Mouse (Mus musculus) lung, embryonic 14.5 days (tissue): Measurements from ENCODE around the gene Tmod3. TPM values are rescaled to one million over a fixed set of nuclear protein-coding genes. Genes with fewer than 3 reads are reported as not detected.

ENCODE experiments used
- ATAC-seq: fragments of 200-750 bp; cut with Nextera tagmentation; 2 replicates; pipeline ENCODE4 v1.8.0; 2017; ENCODE audit warnings: mild to moderate bottlenecking, moderate TSS enrichment, moderate library complexity; ENCODE audit not compliant: insufficient read depth
- DNase-seq: peaks from one replicate; pipeline ENCODE4 v3.0.0-alpha.2; 2015
- H3K27ac ChIP-seq: fragments of 300-500 bp; sonication (generic); 2 replicates; pipeline ENCODE4 v1.5.1; 2014; ENCODE audit warnings: low read depth, mild to moderate bottlenecking, moderate library complexity
- H3K27me3 ChIP-seq: fragments of 300-500 bp; sonication (generic); 2 replicates; pipeline ENCODE4 v1.6.1; 2014; ENCODE audit warnings: low read length, control low read depth; ENCODE audit not compliant: insufficient read depth
- H3K36me3 ChIP-seq: fragments of 300-500 bp; sonication (generic); 2 replicates; pipeline ENCODE4 v1.6.1; 2014; ENCODE audit warnings: control low read depth; ENCODE audit not compliant: insufficient read depth
- H3K4me1 ChIP-seq: fragments of 300-500 bp; sonication (generic); 2 replicates; pipeline ENCODE4 v1.6.1; 2014; ENCODE audit warnings: antibody characterized with exemption, control low read depth; ENCODE audit not compliant: insufficient read depth
- H3K4me2 ChIP-seq: fragments of 300-500 bp; sonication (generic); 2 replicates; pipeline ENCODE4 v1.6.1; 2014; ENCODE audit warnings: mild to moderate bottlenecking
- H3K4me3 ChIP-seq: fragments of 300-500 bp; sonication (generic); 2 replicates; pipeline ENCODE4 v1.5.1; 2014; ENCODE audit warnings: low read depth, low read length
- H3K9ac ChIP-seq: fragments of 300-500 bp; sonication (generic); 2 replicates; pipeline ENCODE4 v1.6.1; 2014
- H3K9me3 ChIP-seq: fragments of 300-500 bp; sonication (generic); 2 replicates; pipeline ENCODE4 v1.6.1; 2016; ENCODE audit warnings: low read depth, low read length, control low read depth
- CTCF ChIP-seq: IDR thresholded peaks from 2 replicates; pipeline ENCODE4 v1.5.1; 2016; ENCODE audit warnings: antibody characterized with exemption, low read depth
- WGBS: fragments of 180-500 bp; shearing (Covaris S2); extraction: QIAGEN DNeasy Blood & Tissue Kit; methylation state at CpG from one replicate; pipeline ENCODE4 v1.1.7; 2014; 5-methylcytosine and 5-hydroxymethylcytosine counted together
- polyA plus RNA-seq: library from polyadenylated mRNA; unstranded; fragments of >200 nt; fragmentation: Nextera tagmentation; extraction: Ambion mirVana; gene quantifications from 2 replicates; pipeline ENCODE4 v1.2.1, GENCODE M21; 2014

The Tmod3 gene
- polyA plus RNA-seq, 1 experiment from 2014 or later: 131 TPM

DNA sequence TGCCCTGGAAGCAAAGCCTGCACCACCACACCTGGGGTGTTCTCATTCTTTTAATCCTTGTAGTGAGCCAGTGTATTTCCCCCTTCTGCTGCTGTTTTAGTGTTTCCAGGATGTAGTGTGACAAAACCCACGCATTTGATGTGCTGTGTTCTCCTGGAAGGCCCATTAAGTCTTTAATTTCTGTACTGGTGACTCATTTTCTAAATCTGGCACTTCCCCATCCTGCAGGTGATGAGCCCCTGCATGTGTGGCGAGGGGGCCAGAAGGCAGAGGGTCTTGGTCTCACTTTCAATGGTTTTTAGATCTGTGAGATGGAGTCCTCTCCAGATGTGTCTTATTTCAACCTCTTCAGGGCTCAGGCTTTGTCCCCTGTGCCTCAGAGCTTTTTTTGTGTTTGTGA is 105.5 kb downstream of the Tmod3 start:
- H3K36me3 ChIP-seq: peaks cover 91% of the 10 kb centered on the region
- no peak overlapping the region for H3K27ac ChIP-seq
- H3K4me3 ChIP-seq: no peak overlapping the region
- TF ChIP-seq CTCF: no peak
- H3K4me2 ChIP-seq: no peak overlapping the region
- H3K27me3 ChIP-seq: no peaks in the 10 kb centered on the region
- no peaks in the 10 kb centered on the region for H3K4me1 ChIP-seq
- ATAC-seq: no peak
- no peak for DNase-seq
- 83% methylated on average over 2 of the region's 2 CpGs for WGBS
- no peaks in the 10 kb centered on the region for H3K9me3 ChIP-seq
- H3K9ac ChIP-seq: no peak overlapping the region

DNA sequence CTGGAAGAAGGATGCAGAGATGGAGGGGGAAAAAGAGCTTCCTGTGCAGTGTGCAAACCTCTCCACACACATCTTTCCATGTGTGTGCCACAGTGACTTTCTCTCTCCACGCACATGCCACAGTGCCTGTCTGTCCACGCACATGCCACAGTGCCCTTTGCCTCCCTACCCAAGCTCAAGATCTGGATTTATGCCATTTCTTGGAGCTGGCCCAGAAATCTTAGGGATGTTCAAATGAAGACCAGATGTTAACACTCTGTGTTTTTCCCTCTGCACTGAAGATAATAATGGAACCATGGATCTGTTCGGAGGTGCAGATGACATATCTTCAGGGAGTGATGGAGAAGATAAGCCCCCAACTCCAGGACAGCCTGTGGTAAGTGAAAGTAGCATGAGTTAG is 111.4 kb downstream of the Tmod3 start:
- H3K36me3 ChIP-seq: peaks cover 69% of the 10 kb centered on the region
- no peaks in the 10 kb centered on the region for H3K9me3 ChIP-seq
- no peak for TF ChIP-seq CTCF
- ATAC-seq (no peak), DNase-seq (no peak)
- H3K4me1 ChIP-seq: no peaks in the 10 kb centered on the region
- no peak overlapping the region for H3K4me2 ChIP-seq
- WGBS: 83% methylated on average over 3 of the region's 3 CpGs
- H3K9ac ChIP-seq: no peak overlapping the region
- H3K27ac ChIP-seq: no peak overlapping the region
- no peaks in the 10 kb centered on the region for H3K27me3 ChIP-seq
- H3K4me3 ChIP-seq: no peak overlapping the region

Other genes starting within 250 kb of the Tmod3 start
- not detected in 2 replicates for gene Bcl2l10, start 211.9 kb downstream of the Tmod3 start, polyA plus RNA-seq
- 63.7 and 67.3 TPM in 2 replicates for gene Mapk6, start 149.7 kb downstream of the Tmod3 start, polyA plus RNA-seq
- gene Leo1, start 118.1 kb downstream of the Tmod3 start, polyA plus RNA-seq: 39.5 and 39.7 TPM in 2 replicates
- gene Tmod2, start 51.7 kb upstream of the Tmod3 start, polyA plus RNA-seq: 8.0 and 9.5 TPM in 2 replicates
- gene Lysmd2, start 66.1 kb upstream of the Tmod3 start, polyA plus RNA-seq: 29.8 and 30.0 TPM in 2 replicates
- 0.39 and 0.53 TPM in 2 replicates for gene Scg3, start 124.4 kb upstream of the Tmod3 start, polyA plus RNA-seq
- 37.6 and 39.0 TPM in 2 replicates for gene Bmp5, start 215.7 kb upstream of the Tmod3 start, polyA plus RNA-seq